25 mouse cellular contexts compared by ENCODE assay signal in the genomic region with DNA sequence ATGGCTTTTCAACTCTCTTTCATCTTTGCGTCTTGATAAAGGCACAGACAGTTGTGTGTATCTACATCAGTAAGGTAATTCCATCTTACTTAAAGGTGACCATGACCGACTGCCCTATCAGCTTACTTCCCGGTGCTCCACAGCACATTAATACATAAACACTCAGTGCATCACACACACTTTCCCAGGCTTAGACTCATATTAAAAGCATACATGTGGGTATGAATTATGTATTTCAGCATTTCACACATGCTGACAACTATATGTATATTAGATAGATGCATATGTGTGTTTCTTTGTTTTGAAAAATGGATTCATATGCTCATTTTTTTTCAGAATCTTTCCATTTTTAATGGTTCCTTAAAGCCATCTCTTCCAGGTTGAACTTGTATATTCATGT. TPM values are rescaled to one million over a fixed set of nuclear protein-coding genes. Genes with fewer than 3 reads are reported as not detected.
DNase-seq lines count a peak whose midpoint lies in the region; ATAC-seq and TF ChIP-seq lines count a peak whose summit lies in the region.
"Had no signal": no experiment of that assay in that cellular context is flagged by ENCODE, and none has a peak within 500 bp of the region (broad histone marks: within the 10 kb centered on the region; RNA-seq: fewer than 3 reads in every experiment).

No protein-coding gene starts in this region.

- no peak for DNase-seq in forebrain, embryonic 11.5 days (ENCODE audit: low spot score)
- no peak for DNase-seq in forebrain, postnatal 0 days
- DNase-seq: adrenal gland, adult 2 months; adrenal gland, adult 8-10 months; adrenal gland, postnatal 10 days; adrenal gland, postnatal 14 days; adrenal gland, postnatal 25 days; adrenal gland, postnatal 36 days; B cell, adult 2 months; cerebellum, adult 11 months; cerebellum, adult 11-12 months; cerebellum, adult 18-20 months had no signal

- no peaks in the 10 kb centered on the region for H3K27me3 ChIP-seq in forebrain, embryonic 16.5 days (replicated peaks; ENCODE audit: control insufficient read depth, insufficient read depth, low read length)
- H3K27me3 ChIP-seq in forebrain, embryonic 11.5 days (ENCODE audit: control insufficient read depth, insufficient read depth, low read length) = no peaks in the 10 kb centered on the region
- no peaks in the 10 kb centered on the region for H3K27me3 ChIP-seq in forebrain, postnatal 0 days (ENCODE audit: insufficient read depth, low read length)
- no peaks in the 10 kb centered on the region for H3K27me3 ChIP-seq in forebrain, embryonic 12.5 days
- H3K27me3 ChIP-seq: CH12.LX had no signal

- TF ChIP-seq CTCF in forebrain, postnatal 0 days (IDR thresholded peaks at IDR 0.05; ENCODE audit: low read depth) = no peak

- ATAC-seq in forebrain, embryonic 16.5 days = peak; percentile 74; the same call in 1 of the 2 replicates
- no peak for ATAC-seq in forebrain, embryonic 11.5 days (replicated peaks; ENCODE audit: low FRiP score)
- peak; percentile 58 for ATAC-seq in forebrain, postnatal 0 days
- ATAC-seq in forebrain, embryonic 12.5 days (ENCODE audit: low FRiP score) = no peak
- ATAC-seq: activated CD4-positive, CD25-positive, alpha-beta regulatory T cell, adult 4 months; CD4-positive, CD25-positive, alpha-beta regulatory T cell, adult 4 months; Patski had no signal

- no peaks in the 10 kb centered on the region for H3K4me1 ChIP-seq in forebrain, embryonic 16.5 days (replicated peaks; ENCODE audit: control insufficient read depth, insufficient read depth, low read length)
- no peaks in the 10 kb centered on the region for H3K4me1 ChIP-seq in forebrain, embryonic 11.5 days (replicated peaks; ENCODE audit: control insufficient read depth, insufficient read depth, low read length)
- no peaks in the 10 kb centered on the region for H3K4me1 ChIP-seq in forebrain, postnatal 0 days (ENCODE audit: insufficient read depth)
- H3K4me1 ChIP-seq in forebrain, embryonic 12.5 days = no peaks in the 10 kb centered on the region

- no peak overlapping the region for H3K4me2 ChIP-seq in forebrain, embryonic 16.5 days (ENCODE audit: low read length)
- no peak overlapping the region for H3K4me2 ChIP-seq in forebrain, embryonic 11.5 days (ENCODE audit: low read depth, low read length, severe bottlenecking)
- H3K4me2 ChIP-seq in forebrain, postnatal 0 days (ENCODE audit: low read depth) = no peak overlapping the region
- H3K4me2 ChIP-seq in forebrain, embryonic 12.5 days = no peak overlapping the region

- no peak overlapping the region for H3K9ac ChIP-seq in forebrain, embryonic 16.5 days (replicated peaks; ENCODE audit: low read depth, low read length)
- no peak overlapping the region for H3K9ac ChIP-seq in forebrain, embryonic 11.5 days (ENCODE audit: low read length)
- H3K9ac ChIP-seq in forebrain, postnatal 0 days = no peak overlapping the region
- H3K9ac ChIP-seq in forebrain, embryonic 12.5 days = no peak overlapping the region

- no peak overlapping the region for H3K4me3 ChIP-seq in forebrain, embryonic 16.5 days (replicated peaks; ENCODE audit: low read length)
- no peak overlapping the region for H3K4me3 ChIP-seq in forebrain, embryonic 11.5 days (ENCODE audit: low read depth, low read length)
- H3K4me3 ChIP-seq in forebrain, postnatal 0 days (ENCODE audit: low read depth, low read length) = no peak overlapping the region
- H3K4me3 ChIP-seq in forebrain, embryonic 12.5 days (replicated peaks) = no peak overlapping the region

- H3K36me3 ChIP-seq in forebrain, embryonic 16.5 days (ENCODE audit: control insufficient read depth, insufficient read depth) = no peaks in the 10 kb centered on the region
- H3K36me3 ChIP-seq in forebrain, embryonic 11.5 days (ENCODE audit: control insufficient read depth, insufficient read depth, low read length) = no peaks in the 10 kb centered on the region
- no peaks in the 10 kb centered on the region for H3K36me3 ChIP-seq in forebrain, postnatal 0 days (ENCODE audit: insufficient read depth)
- H3K36me3 ChIP-seq in forebrain, embryonic 12.5 days (replicated peaks) = no peaks in the 10 kb centered on the region
- H3K36me3 ChIP-seq: G1E had no signal

- H3K27ac ChIP-seq in forebrain, embryonic 16.5 days (ENCODE audit: low read length) = no peak overlapping the region
- H3K27ac ChIP-seq in forebrain, embryonic 11.5 days (ENCODE audit: low read depth, low read length) = no peak overlapping the region
- no peak overlapping the region for H3K27ac ChIP-seq in forebrain, postnatal 0 days (ENCODE audit: low read depth, low read length)
- H3K27ac ChIP-seq in forebrain, embryonic 12.5 days = no peak overlapping the region

- H3K9me3 ChIP-seq in forebrain, embryonic 16.5 days (ENCODE audit: control insufficient read depth, low read length) = no peaks in the 10 kb centered on the region
- no peaks in the 10 kb centered on the region for H3K9me3 ChIP-seq in forebrain, embryonic 11.5 days (ENCODE audit: control insufficient read depth, low read length)
- H3K9me3 ChIP-seq in forebrain, postnatal 0 days (ENCODE audit: low read length) = no peaks in the 10 kb centered on the region
- H3K9me3 ChIP-seq in forebrain, embryonic 12.5 days = no peaks in the 10 kb centered on the region
- H3K9me3 ChIP-seq: G1E had no signal

- WGBS in forebrain, embryonic 16.5 days = 82% methylated on average over 3 of the region's 3 CpGs
- 94% methylated on average over 3 of the region's 3 CpGs for WGBS in forebrain, embryonic 11.5 days
- WGBS in forebrain, postnatal 0 days = 75% methylated on average over 3 of the region's 3 CpGs
- WGBS in forebrain, embryonic 12.5 days = 98% methylated on average over 3 of the region's 3 CpGs

RNA-seq across cellular contexts. Expression of gene Gm10217, which starts 23.8 kb away (rescaled TPM):
- not detected in 2 replicates for polyA plus RNA-seq in forebrain, embryonic 16.5 days (2015; fragmentation: Nextera tagmentation; extraction: Ambion mirVana)
- not detected in 2 replicates for polyA plus RNA-seq in forebrain, embryonic 11.5 days (2014; fragmentation: Nextera tagmentation; extraction: Ambion mirVana)
- not detected in 2 replicates for total RNA-seq in forebrain, postnatal 0 days (2014; rRNA removed)
- polyA plus RNA-seq in forebrain, postnatal 0 days (2015; fragmentation: Nextera tagmentation; extraction: Ambion mirVana) = not detected in 2 replicates
- polyA plus RNA-seq in forebrain, embryonic 12.5 days (2016; fragmentation: Nextera tagmentation; extraction: Ambion mirVana) = not detected in 2 replicates
- total RNA-seq: adrenal gland, adult 18-20 months; adrenal gland, adult 2 months; adrenal gland, adult 8-10 months; adrenal gland, postnatal 10 days; adrenal gland, postnatal 14 days; adrenal gland, postnatal 25 days; adrenal gland, postnatal 36 days; adrenal gland, postnatal 4 days; CH12.LX; ES-E14; G1E; MEL had no signal
- polyA plus RNA-seq: activated CD4-positive, CD25-positive, alpha-beta regulatory T cell, adult 4 months; adrenal gland, adult 2 months; brain, embryonic 14.5 days; C2C12; CD4-positive, CD25-positive, alpha-beta regulatory T cell, adult 4 months; G1E; Patski had no signal

Comparison
In these comparisons a context has a peak if more than half of its experiments do, and no peak if none do; other contexts are left out.
1. ATAC-seq: peak in forebrain, embryonic 16.5 days (single experiment) and forebrain, postnatal 0 days (single experiment); none in forebrain, embryonic 11.5 days (single experiment) and forebrain, embryonic 12.5 days (single experiment).